Mouse (Mus musculus): ENCODE data around the gene Mlec. TPM values are rescaled to one million over a fixed set of nuclear protein-coding genes. Genes with fewer than 3 reads are reported as not detected.

The Mlec gene
- polyA plus RNA-seq, 1 experiment: 209 TPM

DNA sequence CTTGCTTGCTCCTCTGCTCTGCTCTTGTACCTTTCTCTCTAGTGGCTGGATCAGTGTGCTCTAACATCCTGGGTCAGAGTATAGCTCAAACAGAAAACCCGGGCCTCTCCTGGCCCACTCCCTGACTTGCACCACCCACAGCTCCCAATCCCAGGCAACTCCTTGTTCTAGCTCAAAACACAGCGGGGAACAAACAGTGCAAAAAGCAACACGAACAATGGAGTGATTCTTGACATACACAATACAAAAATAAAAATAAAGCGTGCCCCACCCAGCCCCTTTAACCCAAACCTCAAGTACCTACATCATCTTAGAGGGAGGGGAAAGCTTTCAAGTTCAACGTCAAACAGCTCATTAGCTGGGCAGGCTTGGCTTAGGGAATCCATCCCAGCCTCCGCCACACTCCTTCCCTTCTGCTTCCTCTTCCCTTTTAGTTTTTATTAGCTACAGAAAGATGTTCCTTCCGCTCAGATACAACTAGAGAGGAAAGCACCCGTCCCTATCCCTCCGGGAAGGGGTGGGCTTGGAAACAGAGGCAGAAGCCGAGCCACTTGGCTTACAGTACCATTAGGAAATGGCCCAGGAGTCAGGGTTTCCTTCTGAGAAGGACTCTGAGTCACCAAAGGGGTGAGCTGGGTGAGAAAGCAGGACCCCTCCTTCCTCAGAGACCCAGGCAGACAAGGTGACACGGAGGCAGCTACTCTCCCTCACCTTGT lies 12.6 kb downstream of the Mlec start:
- Histone ChIP-seq H3K27ac (ENCODE audit: insufficient read depth, low read depth, low read length) (peak overlapping the region; percentile 27; the same call in 1 of the 2 replicates), H3K4me3 (ENCODE audit: insufficient read depth, low read depth, low read length) (no peak overlapping the region), H3K36me3 (ENCODE audit: control insufficient read depth, insufficient read depth, low read length) (peaks cover 7% of the 10 kb centered on the region; the same call in 1 of the 2 replicates), H3K27me3 (replicated peaks; ENCODE audit: control insufficient read depth, insufficient read depth, low read length) (no peaks in the 10 kb centered on the region), H3K4me1 (ENCODE audit: control insufficient read depth, insufficient read depth, low read length) (peaks cover 27% of the 10 kb centered on the region)
- 69% methylated on average over 11 of the region's 11 CpGs for WGBS
- peak; percentile 49 for DNase-seq
- TF ChIP-seq CTCF (conservative IDR thresholded peaks at IDR 0.05; ENCODE audit: insufficient read depth, insufficient read length, low read depth, low read length) (no peak), POLR2A (IDR thresholded peaks at IDR 0.05; ENCODE audit: low read depth, low read length) (no peak)

DNA sequence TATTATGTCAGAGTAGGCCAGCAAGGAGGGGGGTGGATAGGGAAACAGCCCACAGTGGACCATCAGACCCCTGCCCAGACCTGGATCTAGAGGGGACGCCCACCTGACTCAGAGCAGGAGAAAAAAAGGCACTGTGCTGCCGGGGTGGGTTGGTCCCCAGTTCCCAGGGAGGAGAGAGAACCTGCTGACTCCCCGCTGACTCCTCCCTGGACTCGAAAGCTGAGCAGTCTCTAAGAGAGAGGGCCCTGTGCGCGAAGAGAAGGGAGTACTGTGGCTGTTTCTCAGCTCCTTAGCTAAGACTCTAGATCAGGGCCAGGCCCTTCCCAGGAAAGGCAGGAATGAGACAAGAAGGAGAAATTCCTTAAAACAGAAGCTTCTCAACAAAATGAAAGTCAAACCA lies 13.5 kb downstream of the Mlec start:
- Histone ChIP-seq H3K4me1 (ENCODE audit: control insufficient read depth, insufficient read depth, low read length) (peaks cover 19% of the 10 kb centered on the region), H3K27me3 (replicated peaks; ENCODE audit: control insufficient read depth, insufficient read depth, low read length) (no peaks in the 10 kb centered on the region), H3K36me3 (ENCODE audit: control insufficient read depth, insufficient read depth, low read length) (peaks cover 5% of the 10 kb centered on the region; the same call in 1 of the 2 replicates), H3K27ac (ENCODE audit: insufficient read depth, low read depth, low read length) (no peak overlapping the region), H3K4me3 (ENCODE audit: insufficient read depth, low read depth, low read length) (no peak overlapping the region)
- TF ChIP-seq POLR2A (IDR thresholded peaks at IDR 0.05; ENCODE audit: low read depth, low read length) (no peak), CTCF (conservative IDR thresholded peaks at IDR 0.05; ENCODE audit: insufficient read depth, insufficient read length, low read depth, low read length) (no peak)
- no peak for DNase-seq
- WGBS: 70% methylated on average over 6 of the region's 6 CpGs

- H3K27ac ChIP-seq (ENCODE audit: insufficient read depth, low read depth, low read length): peak overlapping the region; percentile 5; the same call in 1 of the 2 replicates
- no peaks in the 10 kb centered on the region for H3K27me3 ChIP-seq (replicated peaks; ENCODE audit: control insufficient read depth, insufficient read depth, low read length)
- H3K4me1 ChIP-seq (ENCODE audit: control insufficient read depth, insufficient read depth, low read length): peaks cover 16% of the 10 kb centered on the region
- DNase-seq: peak; percentile 38
- TF ChIP-seq POLR2A (IDR thresholded peaks at IDR 0.05; ENCODE audit: low read depth, low read length) (no peak), CTCF (conservative IDR thresholded peaks at IDR 0.05; ENCODE audit: insufficient read depth, insufficient read length, low read depth, low read length) (no peak)
- H3K36me3 ChIP-seq (ENCODE audit: control insufficient read depth, insufficient read depth, low read length): peaks cover 5% of the 10 kb centered on the region; the same call in 1 of the 2 replicates
- WGBS: 51% methylated on average over 10 of the region's 10 CpGs
- no peak overlapping the region for H3K4me3 ChIP-seq (ENCODE audit: insufficient read depth, low read depth, low read length)
These were observed 14.4 kb downstream of the Mlec start for GRCm38 (mm10) chr5:115143552-115143951.

- no peak for DNase-seq
- TF ChIP-seq CTCF (conservative IDR thresholded peaks at IDR 0.05; ENCODE audit: insufficient read depth, insufficient read length, low read depth, low read length): no peak
- TF ChIP-seq POLR2A (IDR thresholded peaks at IDR 0.05; ENCODE audit: low read depth, low read length): no peak
- WGBS: 89% methylated on average over 9 of the region's 9 CpGs
- Histone ChIP-seq H3K27me3 (replicated peaks; ENCODE audit: control insufficient read depth, insufficient read depth, low read length) (no peaks in the 10 kb centered on the region), H3K36me3 (ENCODE audit: control insufficient read depth, insufficient read depth, low read length) (peaks cover 3% of the 10 kb centered on the region; the same call in 1 of the 2 replicates), H3K4me1 (ENCODE audit: control insufficient read depth, insufficient read depth, low read length) (peaks cover 5% of the 10 kb centered on the region; the same call in 1 of the 2 replicates), H3K27ac (ENCODE audit: insufficient read depth, low read depth, low read length) (no peak overlapping the region), H3K4me3 (ENCODE audit: insufficient read depth, low read depth, low read length) (no peak overlapping the region)
These were observed 15.7 kb downstream of the Mlec start for GRCm38 (mm10) chr5:115142166-115142697.

DNA sequence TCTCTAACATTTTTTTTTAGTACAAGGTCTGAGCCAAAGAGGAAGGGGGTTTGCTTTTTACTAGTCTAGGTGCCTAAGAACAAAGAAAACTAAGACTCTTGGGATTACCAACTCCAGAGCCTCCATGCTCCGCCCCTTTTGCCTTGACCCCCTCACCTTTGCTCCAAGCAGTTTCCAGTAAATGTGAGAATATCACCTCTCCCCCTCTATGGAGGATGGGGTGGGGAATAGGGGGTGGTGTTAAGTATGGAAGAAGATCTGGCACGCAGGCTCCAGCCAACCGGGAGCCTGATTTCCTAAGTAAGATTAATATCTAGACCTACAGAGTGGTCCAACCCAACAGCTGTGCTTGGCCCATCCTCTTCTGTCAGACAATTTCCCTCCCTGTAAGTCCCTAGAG lies 17.3 kb downstream of the Mlec start:
- Histone ChIP-seq H3K4me3 (ENCODE audit: insufficient read depth, low read depth, low read length) (no peak overlapping the region), H3K27me3 (replicated peaks; ENCODE audit: control insufficient read depth, insufficient read depth, low read length) (no peaks in the 10 kb centered on the region), H3K36me3 (ENCODE audit: control insufficient read depth, insufficient read depth, low read length) (peaks cover 1% of the 10 kb centered on the region; the same call in 1 of the 2 replicates), H3K27ac (ENCODE audit: insufficient read depth, low read depth, low read length) (no peak overlapping the region), H3K4me1 (ENCODE audit: control insufficient read depth, insufficient read depth, low read length) (no peaks in the 10 kb centered on the region; the same call in 1 of the 2 replicates)
- DNase-seq: peak; percentile 59
- TF ChIP-seq CTCF (conservative IDR thresholded peaks at IDR 0.05; ENCODE audit: insufficient read depth, insufficient read length, low read depth, low read length): no peak
- TF ChIP-seq POLR2A (IDR thresholded peaks at IDR 0.05; ENCODE audit: low read depth, low read length): no peak
- WGBS: 67% methylated on average over 3 of the region's 3 CpGs

DNA sequence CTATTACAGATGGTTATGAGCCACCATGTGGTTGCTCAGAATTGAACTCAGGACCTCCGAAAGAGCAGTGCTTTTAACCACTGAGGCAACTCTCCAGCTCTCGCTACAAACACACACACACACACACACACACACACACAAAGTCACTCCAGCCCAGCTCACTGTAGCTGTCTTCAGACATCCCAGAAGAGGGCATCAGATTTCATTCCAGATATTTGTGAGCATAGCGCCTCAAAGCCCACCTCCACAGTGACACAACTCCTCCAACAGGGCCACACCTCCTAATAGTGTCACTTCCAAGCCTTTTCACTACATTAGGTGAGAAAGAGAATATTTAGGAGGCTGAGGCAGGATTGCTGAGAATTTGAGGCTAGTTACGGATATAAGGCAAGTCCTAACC lies 18.9 kb downstream of the Mlec start:
- no peak overlapping the region for H3K4me3 ChIP-seq (ENCODE audit: insufficient read depth, low read depth, low read length)
- no peak for TF ChIP-seq POLR2A (IDR thresholded peaks at IDR 0.05; ENCODE audit: low read depth, low read length)
- TF ChIP-seq CTCF (conservative IDR thresholded peaks at IDR 0.05; ENCODE audit: insufficient read depth, insufficient read length, low read depth, low read length): no peak
- 93% methylated on average over 4 of the region's 4 CpGs for WGBS
- H3K27ac ChIP-seq (ENCODE audit: insufficient read depth, low read depth, low read length): no peak overlapping the region
- H3K4me1 ChIP-seq (ENCODE audit: control insufficient read depth, insufficient read depth, low read length): no peaks in the 10 kb centered on the region; the same call in 1 of the 2 replicates
- DNase-seq: no peak
- H3K27me3 ChIP-seq (replicated peaks; ENCODE audit: control insufficient read depth, insufficient read depth, low read length): no peaks in the 10 kb centered on the region
- peaks cover 1% of the 10 kb centered on the region; the same call in 1 of the 2 replicates for H3K36me3 ChIP-seq (ENCODE audit: control insufficient read depth, insufficient read depth, low read length)

Measured in kidney, adult 2 months (tissue).